Mouse (Mus musculus) brain, embryonic 14.5 days (tissue): ENCODE results near the gene C1qtnf9.

Experiments
- CTCF ChIP-seq: fragments of 200-500 bp; IDR thresholded peaks from 2 replicates; pipeline ENCODE4 v1.5.1; 2012; ENCODE audit warnings: inconsistent platforms, mild to moderate bottlenecking, moderate library complexity, borderline replicate concordance; ENCODE audit not compliant: insufficient read depth, insufficient read length; ENCODE audit errors: extremely low read depth
- POLR2A ChIP-seq: fragments of 200-500 bp; IDR thresholded peaks from 2 replicates; pipeline ENCODE4 v1.6.1; 2012; ENCODE audit warnings: mild to moderate bottlenecking, inconsistent platforms, borderline replicate concordance; ENCODE audit not compliant: poor library complexity, insufficient read depth, insufficient read length, severe bottlenecking; ENCODE audit errors: extremely low read depth

DNA sequence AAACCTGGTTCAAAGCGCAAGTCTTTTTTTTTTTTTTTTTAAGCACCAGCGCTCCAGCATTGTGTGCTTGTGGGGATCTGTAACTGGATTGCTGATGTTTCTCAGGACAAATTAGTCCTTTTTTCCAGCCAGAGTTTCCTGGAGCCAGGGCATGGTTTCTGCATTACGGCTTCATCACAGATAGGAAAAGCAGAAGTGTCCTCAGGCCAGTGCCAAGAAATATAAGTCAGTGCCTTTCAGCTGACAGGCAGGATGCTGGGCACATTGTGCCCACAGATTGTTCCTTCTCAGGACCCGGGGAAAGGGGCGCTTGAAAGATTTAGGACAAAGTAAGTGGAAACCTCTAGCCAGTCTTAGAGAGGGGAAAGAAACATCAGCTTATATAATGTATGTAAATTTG is 4.2 kb upstream of the C1qtnf9 start:
- TF ChIP-seq CTCF = no peak
- no peak for TF ChIP-seq POLR2A
